Mouse (Mus musculus) liver, embryonic 11.5 days (tissue): ENCODE results near the gene Fmnl1. TPM values are rescaled to one million over a fixed set of nuclear protein-coding genes. Genes with fewer than 3 reads are reported as not detected.

Experiments
- ATAC-seq: fragments of 200-750 bp; cut with Nextera tagmentation; replicated peaks from 2 replicates; pipeline ENCODE4 v1.8.0; 2017; ENCODE audit warnings: moderate number of reproducible peaks, mild to moderate bottlenecking, moderate TSS enrichment, moderate library complexity; ENCODE audit not compliant: low FRiP score
- DNase-seq: peaks from one replicate; pipeline ENCODE4 v3.0.0-alpha.2; 2017; ENCODE audit warnings: low spot score
- H3K27ac ChIP-seq: fragments of 300-500 bp; sonication (generic); 2 replicates; pipeline ENCODE4 v1.5.1; 2014; ENCODE audit warnings: mild to moderate bottlenecking, low read depth, low read length, control low read depth
- H3K27me3 ChIP-seq: fragments of 300-500 bp; sonication (generic); replicated peaks from 2 replicates; pipeline ENCODE4 v1.6.1; 2014; ENCODE audit warnings: low read length, mixed read lengths; ENCODE audit not compliant: control insufficient read depth, insufficient read depth
- H3K36me3 ChIP-seq: fragments of 300-500 bp; sonication (generic); 2 replicates; pipeline ENCODE4 v1.6.1; 2014; ENCODE audit warnings: mild to moderate bottlenecking, low read length, moderate library complexity, mixed read lengths; ENCODE audit not compliant: control insufficient read depth, insufficient read depth
- H3K4me1 ChIP-seq: fragments of 300-500 bp; sonication (generic); replicated peaks from 2 replicates; pipeline ENCODE4 v1.6.1; 2014; ENCODE audit warnings: low read length, mixed read lengths; ENCODE audit not compliant: control insufficient read depth, insufficient read depth
- H3K4me2 ChIP-seq: fragments of 300-500 bp; sonication (generic); 2 replicates; pipeline ENCODE4 v1.6.1; 2014; ENCODE audit warnings: mild to moderate bottlenecking, control low read depth, moderate library complexity
- H3K4me3 ChIP-seq: fragments of 300-500 bp; sonication (generic); 2 replicates; pipeline ENCODE4 v1.5.1; 2014; ENCODE audit warnings: low read depth, low read length, control low read depth
- H3K9ac ChIP-seq: fragments of 300-500 bp; sonication (generic); 2 replicates; pipeline ENCODE4 v1.6.1; 2014; ENCODE audit warnings: low read depth, low read length, control low read depth
- H3K9me3 ChIP-seq: fragments of 300-500 bp; sonication (generic); 2 replicates; pipeline ENCODE4 v1.6.1; 2016; ENCODE audit warnings: low read length, inconsistent platforms, mixed read lengths; ENCODE audit not compliant: control insufficient read depth
- WGBS: fragments of 180-500 bp; shearing (Covaris S2); extraction: QIAGEN DNeasy Blood & Tissue Kit; methylation state at CpG from one replicate; pipeline ENCODE4 v1.1.7; 2014; 5-methylcytosine and 5-hydroxymethylcytosine counted together
- polyA plus RNA-seq: library from polyadenylated mRNA; unstranded; fragments of >200 nt; fragmentation: Nextera tagmentation; extraction: Ambion mirVana; gene quantifications from 2 replicates; pipeline ENCODE4 v1.2.1, GENCODE M21; 2014

The Fmnl1 gene
- polyA plus RNA-seq, 1 experiment from 2014 or later, result 6.3 TPM

- WGBS, result 79% methylated on average over 1 of the region's 1 CpGs
- ATAC-seq (no peak), DNase-seq (no peak)
- Histone ChIP-seq H3K9ac (no peak overlapping the region), H3K27me3 (no peaks in the 10 kb centered on the region), H3K4me1 (no peaks in the 10 kb centered on the region), H3K9me3 (no peaks in the 10 kb centered on the region), H3K27ac (no peak overlapping the region), H3K4me2 (no peak overlapping the region), H3K36me3 (peaks cover 2% of the 10 kb centered on the region), H3K4me3 (no peak overlapping the region)
Measured at GRCm38 (mm10) chr11:103234447-103234846, 63.5 kb downstream of the Fmnl1 start.

GRCm38 (mm10) chr11:103235702-103236101 lies 64.8 kb downstream of the Fmnl1 start:
- 64% methylated on average over 11 of the region's 11 CpGs for WGBS

GRCm38 (mm10) chr11:103236431-103236830 lies 65.5 kb downstream of the Fmnl1 start:
- no peak for DNase-seq
- Histone ChIP-seq H3K27me3 (no peaks in the 10 kb centered on the region), H3K27ac (no peak overlapping the region), H3K36me3 (no peaks in the 10 kb centered on the region; the same call in 1 of the 2 replicates), H3K4me1 (no peaks in the 10 kb centered on the region; the same call in 1 of the 2 replicates), H3K4me2 (no peak overlapping the region), H3K4me3 (no peak overlapping the region), H3K9ac (no peak overlapping the region), H3K9me3 (no peaks in the 10 kb centered on the region)
- ATAC-seq, result no peak
- 78% methylated on average over 6 of the region's 6 CpGs for WGBS

More at GRCm38 (mm10) chr11:103235702-103236101, 64.8 kb downstream of the Fmnl1 start:
- H3K36me3 ChIP-seq, result no peaks in the 10 kb centered on the region; the same call in 1 of the 2 replicates
- no peak for ATAC-seq
- no peak overlapping the region for H3K4me3 ChIP-seq
- no peaks in the 10 kb centered on the region for H3K27me3 ChIP-seq
- no peak overlapping the region for H3K9ac ChIP-seq
- H3K27ac ChIP-seq, result no peak overlapping the region
- H3K9me3 ChIP-seq, result no peaks in the 10 kb centered on the region
- no peaks in the 10 kb centered on the region; the same call in 1 of the 2 replicates for H3K4me1 ChIP-seq
- DNase-seq, result no peak
- H3K4me2 ChIP-seq, result no peak overlapping the region

GRCm38 (mm10) chr11:103236903-103237302 lies 66.0 kb downstream of the Fmnl1 start:
- no peaks in the 10 kb centered on the region for H3K27me3 ChIP-seq
- H3K27ac ChIP-seq, result no peak overlapping the region
- H3K4me2 ChIP-seq, result no peak overlapping the region
- H3K9ac ChIP-seq, result no peak overlapping the region
- ATAC-seq (no peak), DNase-seq (no peak)
- H3K4me3 ChIP-seq, result no peak overlapping the region
- no peaks in the 10 kb centered on the region for H3K9me3 ChIP-seq
- no peaks in the 10 kb centered on the region; the same call in 1 of the 2 replicates for H3K4me1 ChIP-seq
- H3K36me3 ChIP-seq, result no peaks in the 10 kb centered on the region; the same call in 1 of the 2 replicates
- 80% methylated on average over 10 of the region's 10 CpGs for WGBS

GRCm38 (mm10) chr11:103237757-103238156 lies 66.8 kb downstream of the Fmnl1 start:
- H3K4me1 ChIP-seq, result no peaks in the 10 kb centered on the region; the same call in 1 of the 2 replicates
- DNase-seq (no peak), ATAC-seq (no peak)
- H3K27me3 ChIP-seq, result no peaks in the 10 kb centered on the region
- H3K9me3 ChIP-seq, result no peaks in the 10 kb centered on the region
- no peak overlapping the region for H3K27ac ChIP-seq
- no peak overlapping the region for H3K4me2 ChIP-seq
- no peak overlapping the region for H3K9ac ChIP-seq
- 63% methylated on average over 9 of the region's 9 CpGs for WGBS
- H3K4me3 ChIP-seq, result no peak overlapping the region
- no peaks in the 10 kb centered on the region; the same call in 1 of the 2 replicates for H3K36me3 ChIP-seq

GRCm38 (mm10) chr11:103240740-103241139 lies 69.8 kb downstream of the Fmnl1 start:
- no peak overlapping the region for H3K4me3 ChIP-seq
- DNase-seq, result no peak
- H3K4me1 ChIP-seq, result peaks cover 2% of the 10 kb centered on the region
- H3K4me2 ChIP-seq, result no peak overlapping the region
- WGBS, result 43% methylated on average over 7 of the region's 7 CpGs
- no peaks in the 10 kb centered on the region for H3K9me3 ChIP-seq
- no peaks in the 10 kb centered on the region for H3K27me3 ChIP-seq
- H3K9ac ChIP-seq, result no peak overlapping the region
- H3K36me3 ChIP-seq, result no peaks in the 10 kb centered on the region; the same call in 1 of the 2 replicates
- ATAC-seq, result no peak
- H3K27ac ChIP-seq, result no peak overlapping the region

- H3K27ac ChIP-seq, result no peak overlapping the region
- H3K4me2 ChIP-seq, result no peak overlapping the region
- H3K9me3 ChIP-seq, result no peaks in the 10 kb centered on the region
- WGBS, result 84% methylated on average over 4 of the region's 4 CpGs
- peaks cover 16% of the 10 kb centered on the region for H3K4me1 ChIP-seq
- ATAC-seq (no peak), DNase-seq (no peak)
- no peaks in the 10 kb centered on the region for H3K36me3 ChIP-seq
- no peak overlapping the region for H3K9ac ChIP-seq
- no peaks in the 10 kb centered on the region for H3K27me3 ChIP-seq
- no peak overlapping the region for H3K4me3 ChIP-seq
Measured at GRCm38 (mm10) chr11:103244856-103245255, 73.9 kb downstream of the Fmnl1 start.

GRCm38 (mm10) chr11:103246081-103246730 lies 75.3 kb downstream of the Fmnl1 start:
- Histone ChIP-seq H3K27me3 (no peaks in the 10 kb centered on the region), H3K9ac (no peak overlapping the region), H3K4me2 (no peak overlapping the region), H3K9me3 (no peaks in the 10 kb centered on the region), H3K27ac (peak overlapping the region; percentile 16; the same call in 1 of the 2 replicates), H3K4me3 (no peak overlapping the region), H3K36me3 (no peaks in the 10 kb centered on the region), H3K4me1 (peaks cover 16% of the 10 kb centered on the region)
- DNase-seq, result no peak
- 45% methylated on average over 10 of the region's 10 CpGs for WGBS
- ATAC-seq, result no peak

GRCm38 (mm10) chr11:103246731-103247290 lies 75.9 kb downstream of the Fmnl1 start:
- Histone ChIP-seq H3K9me3 (no peaks in the 10 kb centered on the region), H3K4me2 (no peak overlapping the region), H3K9ac (no peak overlapping the region), H3K36me3 (no peaks in the 10 kb centered on the region), H3K4me1 (peaks cover 16% of the 10 kb centered on the region), H3K4me3 (no peak overlapping the region), H3K27ac (peak overlapping the region; percentile 16; the same call in 1 of the 2 replicates), H3K27me3 (no peaks in the 10 kb centered on the region)
- DNase-seq, result no peak
- ATAC-seq, result no peak
- 69% methylated on average over 4 of the region's 4 CpGs for WGBS
